Mouse (Mus musculus) right cerebral cortex, adult 2 months (tissue): ENCODE results near the gene Mdga1.

ENCODE experiments used
- DNase-seq, 2 experiments: peaks; one replicate each; pipeline ENCODE4 v3.0.0; 2021 to 2022; ENCODE audit warnings: low spot score in 2 of 2

The Mdga1 gene

GRCm38 (mm10) chr17:29970037-29970555, at the start of gene Mdga1:
Gene Mdga1 (minus strand): TSS chr17:29970087.
- DNase-seq: no peak

- DNase-seq: no peak
These were observed 49.2 kb upstream of the Mdga1 start for GRCm38 (mm10) chr17:30018927-30019610.

- DNase-seq: no peak
These were observed 44.8 kb upstream of the Mdga1 start for GRCm38 (mm10) chr17:30014660-30015059.

- no peak for DNase-seq
These were observed 38.5 kb upstream of the Mdga1 start for GRCm38 (mm10) chr17:30008392-30008791.

GRCm38 (mm10) chr17:30007883-30008282, 38.0 kb upstream of the Mdga1 start:
- no peak for DNase-seq

GRCm38 (mm10) chr17:30006877-30007276, 37.0 kb upstream of the Mdga1 start:
- DNase-seq: no peak

GRCm38 (mm10) chr17:30005451-30005941, 35.6 kb upstream of the Mdga1 start:
- no peak for DNase-seq

GRCm38 (mm10) chr17:30005103-30005443, 35.2 kb upstream of the Mdga1 start:
- no peak for DNase-seq

GRCm38 (mm10) chr17:30004203-30005102, 34.6 kb upstream of the Mdga1 start, which contains the start of gene Zfand3:
Gene Zfand3 (plus strand): TSS chr17:30004733.
- peak; percentile 86 to 91 for DNase-seq

GRCm38 (mm10) chr17:29998566-29999295, 28.8 kb upstream of the Mdga1 start:
- no peak for DNase-seq

- DNase-seq: no peak
These were observed 27.8 kb upstream of the Mdga1 start for GRCm38 (mm10) chr17:29997726-29998125.

GRCm38 (mm10) chr17:29995986-29996385, 26.1 kb upstream of the Mdga1 start:
- DNase-seq: no peak

GRCm38 (mm10) chr17:29994459-29994858, 24.6 kb upstream of the Mdga1 start:
- no peak for DNase-seq

- no peak for DNase-seq
These were observed 24.1 kb upstream of the Mdga1 start for GRCm38 (mm10) chr17:29994011-29994410.

- DNase-seq: peak; percentile 65 to 70
These were observed 23.6 kb upstream of the Mdga1 start for GRCm38 (mm10) chr17:29993488-29993887.

- DNase-seq: no peak
These were observed 21.0 kb upstream of the Mdga1 start for GRCm38 (mm10) chr17:29990845-29991244.

- no peak for DNase-seq
These were observed 20.2 kb upstream of the Mdga1 start for GRCm38 (mm10) chr17:29990136-29990535.

- DNase-seq: no peak
These were observed 19.8 kb upstream of the Mdga1 start for GRCm38 (mm10) chr17:29989653-29990052.

- DNase-seq: no peak
These were observed 18.3 kb upstream of the Mdga1 start for GRCm38 (mm10) chr17:29988141-29988540.

GRCm38 (mm10) chr17:29985534-29985933, 15.6 kb upstream of the Mdga1 start:
- no peak for DNase-seq

GRCm38 (mm10) chr17:29984931-29985330, 15.0 kb upstream of the Mdga1 start:
- DNase-seq: peak in 1 of 2 experiments; percentile 30

- no peak for DNase-seq
These were observed 13.3 kb upstream of the Mdga1 start for GRCm38 (mm10) chr17:29983190-29983589.
